Comparison of ENCODE assay signal across 9 mouse cellular contexts in genomic region chr10:111672454-111673316, GRCm38 (mm10).
DNase-seq lines count a peak whose midpoint lies in the region; ATAC-seq and TF ChIP-seq lines count a peak whose summit lies in the region.
"Had no signal": no experiment of that assay in that cellular context is flagged by ENCODE, and none has a peak within 500 bp of the region (broad histone marks: within the 10 kb centered on the region; RNA-seq: fewer than 3 reads in every experiment).

No protein-coding gene starts in this region.

- no peak for TF ChIP-seq CTCF in embryonic fibroblast, embryonic 13.5 days (IDR thresholded peaks at IDR 0.05; ENCODE audit: borderline replicate concordance, insufficient read depth, low read length)

- H3K4me1 ChIP-seq in embryonic fibroblast, embryonic 13.5 days (ENCODE audit: control insufficient read depth, insufficient read depth, low read length) = peaks cover 3% of the 10 kb centered on the region
- H3K4me1 ChIP-seq in stomach, embryonic 16.5 days (ENCODE audit: control insufficient read depth, insufficient read depth, low read length) = peaks cover 46% of the 10 kb centered on the region

- no peak overlapping the region for H3K4me3 ChIP-seq in embryonic fibroblast, embryonic 13.5 days (ENCODE audit: insufficient read depth, low read length)
- no peak overlapping the region for H3K4me3 ChIP-seq in stomach, embryonic 16.5 days (replicated peaks; ENCODE audit: low read length)
- H3K4me3 ChIP-seq: neural tube, embryonic 12.5 days had no signal

- peak overlapping the region; percentile 4; the same call in 1 of the 2 replicates for H3K9ac ChIP-seq in stomach, embryonic 16.5 days (ENCODE audit: low read length)
- H3K9ac ChIP-seq: neural tube, embryonic 12.5 days had no signal

- intact Hi-C loops in left cerebral cortex, postnatal 10 days (cut with DNase I) = no loop called here

- peak overlapping the region; percentile 31 for H3K4me2 ChIP-seq in stomach, embryonic 16.5 days (ENCODE audit: low read depth, low read length)
- H3K4me2 ChIP-seq: neural tube, embryonic 12.5 days had no signal

- H3K27ac ChIP-seq in embryonic fibroblast, embryonic 13.5 days (ENCODE audit: insufficient read depth, low read length) = peak overlapping the region; percentile 78
- peak overlapping the region; percentile 90 for H3K27ac ChIP-seq in stomach, embryonic 16.5 days (ENCODE audit: low read length)
- H3K27ac ChIP-seq: neural tube, embryonic 12.5 days had no signal

- WGBS in stomach, embryonic 16.5 days = 21% methylated on average over 12 of the region's 12 CpGs

- H3K9me3 ChIP-seq in stomach, embryonic 16.5 days (replicated peaks; ENCODE audit: control insufficient read depth, low read length) = no peaks in the 10 kb centered on the region
- H3K9me3 ChIP-seq: neural tube, embryonic 12.5 days had no signal

- TF ChIP-seq POLR2A in embryonic fibroblast, embryonic 13.5 days (IDR thresholded peaks at IDR 0.05; ENCODE audit: low read depth, low read length) = no peak

- H3K27me3 ChIP-seq in stomach, embryonic 16.5 days (ENCODE audit: control insufficient read depth, insufficient read depth, low read length) = no peaks in the 10 kb centered on the region
- H3K27me3 ChIP-seq: neural tube, embryonic 12.5 days had no signal

- peak; percentile 90 for ATAC-seq in stomach, embryonic 16.5 days (ENCODE audit: insufficient read depth, low FRiP score)
- ATAC-seq in inflammation-experienced regulatory T-cells, adult 6 months = no peak

- H3K36me3 ChIP-seq in stomach, embryonic 16.5 days (ENCODE audit: control insufficient read depth, insufficient read depth, low read length) = no peaks in the 10 kb centered on the region
- H3K36me3 ChIP-seq: neural tube, embryonic 12.5 days had no signal

- peak; percentile 44 for DNase-seq in kidney, adult 11 months
- no peak for DNase-seq in kidney, adult 18-20 months
- DNase-seq in liver = peak; percentile 20
- DNase-seq in left cerebral cortex, postnatal 10 days (ENCODE audit: extremely low spot score in 1 of 2, low spot score in 2 of 2) = no peak
- no peak for DNase-seq in thymus, postnatal 0 days (ENCODE audit: low spot score)

Comparison
In these comparisons a context has a peak if more than half of its experiments do, and no peak if none do; other contexts are left out.
1. DNase-seq: peak in kidney, adult 11 months (single experiment) and liver (single experiment); none in kidney, adult 18-20 months (single experiment), left cerebral cortex, postnatal 10 days (0 of 2) and thymus, postnatal 0 days (single experiment).